Mouse (Mus musculus): ENCODE data around the gene Trpd52l3.
A peak's percentile ranks its signal among the peaks of the same experiment; 100 is the strongest.
"Not testable (repeated sequence)": the region's sequence is repeated elsewhere in the genome, so short reads cannot be mapped to it uniquely, and the experiment has no call there.

The Trpd52l3 gene

GRCm38 (mm10) chr19:30003621-30004020, at the start of gene Trpd52l3:
TSS of gene Trpd52l3 (plus strand) at chr19:30003790.
- no peak for DNase-seq (ENCODE audit: extremely low spot score)

GRCm38 (mm10) chr19:29953833-29954232, 49.8 kb upstream of the Trpd52l3 start:
- DNase-seq (ENCODE audit: extremely low spot score) = no peak

- DNase-seq (ENCODE audit: extremely low spot score) = no peak
Observed at GRCm38 (mm10) chr19:29955454-29955853, 48.1 kb upstream of the Trpd52l3 start.

DNA sequence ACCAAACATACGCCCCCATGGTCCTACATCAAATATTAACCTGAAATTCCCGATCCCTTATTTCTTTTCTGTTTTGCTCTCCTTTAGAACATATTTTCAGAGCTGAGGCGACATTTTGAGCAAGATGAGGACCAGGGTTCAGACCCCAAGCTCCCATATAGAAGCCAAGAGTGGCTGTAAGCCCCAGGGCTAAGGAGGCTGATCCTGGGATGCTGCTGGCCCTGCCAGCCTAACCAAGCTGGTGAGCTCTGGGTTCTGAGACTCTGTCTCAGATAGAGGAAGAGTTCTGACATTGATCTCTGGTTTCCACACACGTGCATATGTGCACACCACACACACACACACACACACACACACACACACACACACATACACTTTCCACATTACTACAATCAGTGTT, 42.7 kb upstream of the Trpd52l3 start:
- no peak for DNase-seq (ENCODE audit: extremely low spot score)

DNA sequence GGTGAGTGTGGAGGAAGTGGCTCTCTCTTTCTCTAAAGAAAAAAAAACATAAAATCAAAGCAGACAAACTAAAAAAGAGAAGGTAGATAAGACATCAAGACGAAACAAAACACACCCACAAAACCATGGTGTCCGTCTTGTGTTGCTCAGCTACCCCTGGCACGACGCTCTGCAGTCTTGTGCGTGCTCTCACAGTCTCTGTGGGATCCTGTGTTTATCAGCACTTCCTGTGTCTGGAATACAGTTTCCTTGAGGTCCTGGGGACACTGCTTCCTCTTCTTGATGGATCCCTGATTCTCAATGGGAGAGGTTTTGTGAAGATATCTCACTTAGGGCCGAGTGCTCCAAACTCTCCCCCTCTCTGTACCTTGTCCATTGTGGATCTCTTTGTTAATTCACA, 41.7 kb upstream of the Trpd52l3 start:
- DNase-seq (ENCODE audit: extremely low spot score) = no peak

DNA sequence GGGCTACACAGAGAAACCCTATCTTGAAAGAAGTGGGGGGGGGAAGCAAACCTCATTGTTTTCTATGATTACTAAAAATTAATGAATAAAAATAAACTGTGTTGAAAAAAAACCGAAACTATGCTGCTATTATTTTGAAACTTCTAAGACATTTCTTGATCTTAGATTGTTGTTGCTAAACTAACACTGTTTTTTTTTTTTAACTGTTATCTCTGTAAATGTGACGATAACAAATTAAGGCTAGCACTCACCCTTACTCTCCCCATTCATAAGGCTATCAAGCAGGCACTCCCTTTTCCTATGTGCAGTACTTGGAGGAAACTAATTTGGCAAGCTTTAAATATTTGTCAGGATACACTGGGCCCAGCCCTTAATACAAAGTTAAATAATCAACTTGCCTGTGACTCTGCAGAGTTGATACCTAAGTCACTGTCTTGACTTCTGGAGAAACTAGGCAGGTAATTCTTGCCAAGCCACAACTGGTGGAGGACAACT, 39.9 kb upstream of the Trpd52l3 start:
- no peak for DNase-seq (ENCODE audit: extremely low spot score)

DNA sequence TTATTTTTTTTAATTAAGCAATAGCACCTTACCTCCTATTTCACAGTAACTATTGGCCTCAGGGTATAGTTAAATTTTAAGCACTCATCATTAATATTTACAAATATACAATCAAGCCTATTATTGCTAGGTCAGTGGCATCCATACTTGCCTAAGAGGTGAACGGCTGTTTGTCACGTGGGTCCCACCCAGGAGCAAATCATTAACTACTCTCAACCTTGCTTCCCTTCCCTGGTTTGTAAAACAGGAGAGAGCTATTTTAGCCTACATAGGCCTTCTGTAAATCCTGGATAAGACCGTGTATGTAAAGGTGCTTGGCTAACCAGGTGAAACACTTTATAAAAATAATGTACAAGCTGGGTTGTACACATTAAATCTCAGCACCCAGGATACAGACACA, 35.6 kb upstream of the Trpd52l3 start:
- DNase-seq (ENCODE audit: extremely low spot score) = no peak

DNA sequence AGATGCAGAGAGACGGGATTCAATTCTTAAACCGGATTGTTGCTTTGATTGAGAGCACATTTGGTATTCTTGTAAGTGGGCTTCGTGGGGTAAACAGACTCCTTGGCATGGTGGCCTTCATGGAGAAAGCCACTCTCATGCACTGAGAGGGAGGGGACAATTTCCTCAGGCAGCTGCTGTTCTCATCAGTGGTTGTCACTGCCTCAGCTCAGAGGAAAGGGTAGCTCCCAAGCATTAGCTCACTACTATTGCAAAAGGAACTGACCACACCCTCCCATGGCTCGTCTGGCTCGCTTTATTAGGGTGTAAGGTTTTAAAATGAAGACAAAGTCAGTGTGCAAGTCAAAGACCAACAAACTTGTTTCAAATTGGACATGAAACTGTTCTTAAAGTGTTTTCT, 30.2 kb upstream of the Trpd52l3 start:
- no peak for DNase-seq (ENCODE audit: extremely low spot score)

GRCm38 (mm10) chr19:29978847-29979246, 24.7 kb upstream of the Trpd52l3 start:
- peak; percentile 4 for DNase-seq (ENCODE audit: extremely low spot score)

GRCm38 (mm10) chr19:29979452-29980089, 24.0 kb upstream of the Trpd52l3 start:
- DNase-seq (ENCODE audit: extremely low spot score) = no peak

GRCm38 (mm10) chr19:29984208-29985005, 19.2 kb upstream of the Trpd52l3 start:
- DNase-seq (ENCODE audit: extremely low spot score) = no peak

- DNase-seq (ENCODE audit: extremely low spot score) = no peak
Observed at GRCm38 (mm10) chr19:29986464-29987091, 17.0 kb upstream of the Trpd52l3 start.

DNA sequence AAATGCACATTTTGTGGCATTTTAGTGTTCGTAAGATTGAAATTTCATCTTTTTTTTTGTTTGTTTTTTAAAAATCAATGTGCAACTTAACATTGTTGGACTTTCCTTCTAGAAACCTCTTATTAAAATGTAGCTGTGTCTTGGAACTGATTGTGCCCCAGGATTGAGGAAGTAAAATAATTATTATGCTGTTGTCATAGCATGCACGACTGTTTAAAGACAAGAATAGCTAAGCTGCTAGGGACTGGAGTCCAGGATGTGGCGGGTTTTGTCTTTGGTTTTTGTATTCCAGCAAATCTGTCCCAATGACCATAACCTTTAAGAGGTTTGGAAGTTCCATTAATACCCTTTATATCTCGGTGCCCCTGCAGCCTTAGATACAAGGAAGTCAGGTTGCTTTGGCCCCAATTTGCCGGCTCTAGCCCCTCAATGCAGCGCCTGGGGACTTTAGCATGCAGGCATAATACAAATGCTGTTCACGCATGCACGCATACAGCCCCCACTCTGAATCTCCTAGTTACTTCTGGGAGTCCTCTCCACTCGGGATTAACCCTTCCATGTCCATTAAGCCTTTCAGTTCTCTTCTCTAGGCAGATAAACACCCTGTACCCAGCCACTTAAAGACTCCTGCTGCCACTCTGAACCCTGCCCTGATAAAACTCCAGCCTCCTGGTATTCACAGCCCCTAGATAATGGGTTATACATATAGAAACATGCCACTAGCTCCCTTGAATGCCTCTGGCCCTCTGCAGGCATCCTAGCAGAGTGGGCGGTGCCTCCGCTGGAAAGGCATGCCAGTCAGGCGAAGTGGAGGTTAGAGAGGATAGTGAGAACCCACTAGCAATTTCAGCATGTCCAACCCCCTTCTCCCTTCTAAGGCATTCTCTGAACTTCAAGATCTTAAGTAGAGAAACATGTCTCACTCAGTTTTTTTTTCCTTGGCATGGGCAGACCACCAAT, 2.9 kb upstream of the Trpd52l3 start:
- no peak for DNase-seq (ENCODE audit: extremely low spot score)

DNA sequence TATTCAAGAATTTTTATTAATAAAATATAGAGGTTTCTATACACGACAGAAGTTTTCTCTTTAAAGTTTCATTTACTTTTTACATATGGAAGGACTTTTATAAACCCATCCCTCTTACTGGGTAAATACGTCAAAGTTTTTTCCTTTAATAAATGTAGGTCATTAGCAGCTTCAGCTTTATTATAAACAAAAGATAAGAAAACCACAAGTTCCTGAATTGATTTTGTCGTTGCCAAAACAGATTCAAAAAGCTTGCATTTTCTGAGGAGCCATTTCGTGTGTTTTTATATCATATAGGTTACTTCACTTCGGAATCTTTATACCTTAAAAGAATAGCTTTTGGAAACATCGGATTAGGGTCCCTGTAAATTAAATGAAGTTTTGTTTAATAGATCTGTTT, 2.0 kb upstream of the Trpd52l3 start:
- DNase-seq (ENCODE audit: extremely low spot score) = no peak

DNA sequence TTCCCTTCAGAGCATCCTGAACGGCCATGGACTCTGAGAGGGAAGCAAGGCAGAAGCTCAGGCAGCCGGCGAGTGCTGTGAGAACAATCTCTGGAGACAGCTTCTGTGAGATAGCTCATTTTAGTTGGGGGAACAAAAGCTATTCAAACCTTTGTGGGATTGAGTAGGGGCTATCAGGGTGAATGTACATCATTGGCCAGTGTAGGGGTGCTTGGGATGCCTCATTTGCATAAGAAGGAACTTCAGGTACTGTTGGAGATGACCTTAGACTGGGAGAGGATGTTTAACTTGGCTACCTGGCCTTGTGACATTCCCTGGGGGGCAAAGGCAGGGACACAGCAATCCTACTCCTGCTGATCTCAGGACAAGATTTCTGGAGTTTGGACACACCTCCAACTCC, 2.8 kb downstream of the Trpd52l3 start:
- no peak for DNase-seq (ENCODE audit: extremely low spot score)

DNA sequence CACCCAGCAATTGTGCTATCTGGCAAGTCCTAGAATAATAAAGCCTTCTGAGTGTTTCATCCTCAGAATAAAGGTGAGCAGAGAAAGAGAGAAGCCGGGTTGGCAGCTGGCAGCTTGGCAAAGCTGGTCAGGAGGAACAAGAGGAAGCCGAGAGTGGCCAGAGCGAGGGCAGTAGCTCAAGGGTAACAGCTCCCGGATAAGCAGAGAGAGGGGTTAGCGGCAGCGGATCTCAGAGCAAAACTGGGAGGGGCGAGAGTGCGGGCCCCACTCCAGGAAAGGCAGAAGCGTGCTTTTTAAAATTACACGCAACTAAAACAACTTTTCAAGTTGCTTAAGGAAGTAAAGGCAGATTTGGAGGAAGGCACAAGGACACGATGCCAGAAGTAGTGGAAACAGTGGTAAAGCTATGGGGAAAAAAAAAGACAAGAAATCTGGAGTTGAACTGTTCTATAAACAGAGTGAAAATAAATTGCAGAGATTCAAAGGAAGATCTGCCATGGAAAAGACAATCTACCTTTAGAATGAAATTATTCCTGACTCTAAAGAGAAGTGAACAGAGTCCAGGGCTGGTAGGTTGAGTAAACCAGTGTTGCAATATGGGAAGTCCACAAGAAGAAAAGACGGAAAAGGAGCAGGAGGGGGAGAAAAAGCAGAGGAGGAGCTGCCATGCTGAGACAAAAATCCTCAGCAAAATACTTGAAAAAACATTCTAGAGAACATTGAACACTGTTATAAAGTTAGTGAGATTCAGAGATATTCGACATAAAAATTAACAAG, 7.1 kb downstream of the Trpd52l3 start:
- no peak for DNase-seq (ENCODE audit: extremely low spot score)

DNA sequence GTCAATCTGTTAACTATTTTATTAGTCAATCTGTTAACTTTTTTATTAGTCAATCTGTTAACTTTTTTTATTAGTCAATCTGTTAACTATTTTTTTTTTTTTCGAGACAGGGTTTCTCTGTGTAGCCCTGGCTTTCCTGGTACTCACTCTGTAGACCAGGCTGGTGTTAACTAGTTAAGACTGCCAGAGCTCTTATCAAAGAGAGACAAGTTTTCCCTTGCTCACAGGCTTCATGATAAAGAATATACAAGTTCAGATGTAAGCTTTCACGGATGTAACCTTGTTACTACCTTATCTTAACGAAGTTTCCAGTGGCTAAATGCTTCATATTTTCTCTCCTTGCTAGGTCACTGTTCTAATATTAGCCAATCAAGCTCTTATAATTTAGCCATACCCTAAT, 10.7 kb downstream of the Trpd52l3 start:
- no peak for DNase-seq (ENCODE audit: extremely low spot score)

GRCm38 (mm10) chr19:30016156-30016555, 12.6 kb downstream of the Trpd52l3 start:
- no peak for DNase-seq (ENCODE audit: extremely low spot score)

DNA sequence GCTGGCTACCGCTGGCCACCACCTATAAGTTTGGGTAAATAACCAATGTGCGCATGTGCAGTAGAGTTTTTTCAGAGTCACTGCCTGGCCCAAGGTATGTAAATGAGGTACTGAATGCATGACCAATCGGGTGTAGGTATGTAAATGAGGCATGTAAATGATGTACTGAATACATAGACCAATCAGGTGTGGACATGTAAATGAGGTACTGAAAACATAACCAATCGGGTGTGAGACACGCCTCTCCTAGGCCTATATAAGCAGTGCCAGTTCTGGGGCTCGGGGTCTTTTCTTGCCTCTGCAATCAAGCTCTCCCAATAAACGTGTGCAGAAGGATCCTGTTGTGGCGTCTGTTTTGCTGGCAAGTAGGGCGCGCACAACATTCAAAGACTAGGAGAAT, 19.8 kb downstream of the Trpd52l3 start:
- DNase-seq (ENCODE audit: extremely low spot score) = not testable (repeated sequence)

GRCm38 (mm10) chr19:30029002-30029710, 25.6 kb downstream of the Trpd52l3 start:
- peak; percentile 45 for DNase-seq (ENCODE audit: extremely low spot score)

Data from embryo, embryonic 9.5 days (tissue).